Mouse (Mus musculus) heart, embryonic 13.5 days (tissue): ENCODE measurements around the gene Olfm3. TPM values are rescaled to one million over a fixed set of nuclear protein-coding genes. Genes with fewer than 3 reads are reported as not detected.

ENCODE experiments used
- ATAC-seq: fragments of 200-750 bp; cut with Nextera tagmentation; 2 replicates; pipeline ENCODE4 v1.8.0; 2017; ENCODE audit warnings: moderate TSS enrichment; ENCODE audit not compliant: insufficient number of reproducible peaks, low FRiP score, low TSS enrichment; ENCODE audit errors: extremely low read depth
- H3K27ac ChIP-seq: fragments of 300-500 bp; sonication (generic); replicated peaks from 2 replicates; pipeline ENCODE4 v1.5.1; 2015; ENCODE audit warnings: moderate library complexity, mild to moderate bottlenecking, inconsistent platforms
- H3K27me3 ChIP-seq: fragments of 300-500 bp; sonication (generic); replicated peaks from 2 replicates; pipeline ENCODE4 v1.6.1; 2015; ENCODE audit warnings: mild to moderate bottlenecking, inconsistent platforms
- H3K36me3 ChIP-seq: fragments of 300-500 bp; sonication (generic); 2 replicates; pipeline ENCODE4 v1.6.1; 2015; ENCODE audit warnings: mild to moderate bottlenecking, inconsistent platforms
- H3K4me1 ChIP-seq: fragments of 300-500 bp; sonication (generic); 2 replicates; pipeline ENCODE4 v1.6.1; 2015; ENCODE audit warnings: inconsistent platforms
- H3K4me2 ChIP-seq: fragments of 300-500 bp; sonication (generic); 2 replicates; pipeline ENCODE4 v1.6.1; 2015; ENCODE audit warnings: inconsistent platforms, mild to moderate bottlenecking, moderate library complexity
- H3K4me3 ChIP-seq: fragments of 300-500 bp; sonication (generic); 2 replicates; pipeline ENCODE4 v1.5.1; 2015; ENCODE audit warnings: moderate library complexity, mild to moderate bottlenecking, inconsistent platforms
- H3K9ac ChIP-seq: fragments of 300-500 bp; sonication (generic); 2 replicates; pipeline ENCODE4 v1.6.1; 2015; ENCODE audit warnings: inconsistent platforms, mild to moderate bottlenecking, moderate library complexity
- H3K9me3 ChIP-seq: fragments of 300-500 bp; sonication (generic); 2 replicates; pipeline ENCODE4 v1.6.1; 2016; ENCODE audit warnings: inconsistent platforms
- WGBS: fragments of 180-500 bp; shearing (Covaris S2); methylation state at CpG from one replicate; pipeline ENCODE4 v1.1.7; 2015; ENCODE audit warnings: mixed read lengths; 5-methylcytosine and 5-hydroxymethylcytosine counted together
- polyA plus RNA-seq: library from polyadenylated mRNA; unstranded; fragments of >200 nt; fragmentation: Nextera tagmentation; extraction: Ambion mirVana; gene quantifications from 2 replicates; pipeline ENCODE4 v1.2.1, GENCODE M21; 2015

Gene Olfm3
- polyA plus RNA-seq, 1 experiment from 2014 or later = not detected

GRCm38 (mm10) chr3:114959311-114959967 lies 55.6 kb downstream of the Olfm3 start:
- H3K9me3 ChIP-seq = no peaks in the 10 kb centered on the region
- no peak overlapping the region for H3K9ac ChIP-seq
- ATAC-seq = no peak
- no peak overlapping the region for H3K4me2 ChIP-seq
- 76% methylated on average over 7 of the region's 7 CpGs for WGBS
- H3K27ac ChIP-seq = no peak overlapping the region
- no peaks in the 10 kb centered on the region for H3K27me3 ChIP-seq
- H3K4me3 ChIP-seq = no peak overlapping the region
- no peaks in the 10 kb centered on the region for H3K4me1 ChIP-seq
- H3K36me3 ChIP-seq = no peaks in the 10 kb centered on the region

GRCm38 (mm10) chr3:114962316-114963083 lies 58.6 kb downstream of the Olfm3 start:
- 55% methylated on average over 4 of the region's 4 CpGs for WGBS

DNA sequence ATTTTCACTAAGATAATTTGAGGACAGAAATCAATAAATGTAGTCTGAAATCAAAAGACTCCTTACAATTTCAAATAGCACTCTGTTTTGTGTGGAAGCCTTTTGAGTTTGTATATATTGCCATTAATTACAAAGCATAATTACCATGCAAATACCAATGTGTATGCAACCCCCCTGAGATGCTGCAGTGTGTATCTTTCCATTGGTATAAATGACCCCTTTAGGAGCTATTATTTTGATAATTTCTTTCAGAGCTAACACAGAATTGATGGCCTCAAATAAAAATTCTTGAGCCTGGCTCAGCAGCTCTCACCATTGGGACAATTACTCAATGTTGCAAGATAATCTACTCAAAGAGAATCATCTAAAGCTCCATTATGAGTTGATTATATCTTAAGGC lies 67.3 kb downstream of the Olfm3 start:
- ATAC-seq = no peak
- H3K4me3 ChIP-seq = no peak overlapping the region
- H3K4me2 ChIP-seq = no peak overlapping the region
- H3K9ac ChIP-seq = no peak overlapping the region
- H3K36me3 ChIP-seq = no peaks in the 10 kb centered on the region
- H3K4me1 ChIP-seq = no peaks in the 10 kb centered on the region
- no peaks in the 10 kb centered on the region for H3K9me3 ChIP-seq
- H3K27ac ChIP-seq = no peak overlapping the region
- H3K27me3 ChIP-seq = no peaks in the 10 kb centered on the region

More at GRCm38 (mm10) chr3:114962316-114963083, 58.6 kb downstream of the Olfm3 start:
- Histone ChIP-seq H3K4me2 (no peak overlapping the region), H3K36me3 (no peaks in the 10 kb centered on the region), H3K9me3 (no peaks in the 10 kb centered on the region), H3K27me3 (no peaks in the 10 kb centered on the region), H3K9ac (no peak overlapping the region), H3K27ac (no peak overlapping the region), H3K4me1 (no peaks in the 10 kb centered on the region), H3K4me3 (no peak overlapping the region)
- no peak for ATAC-seq

GRCm38 (mm10) chr3:114972522-114972921 lies 68.6 kb downstream of the Olfm3 start:
- H3K27me3 ChIP-seq = no peaks in the 10 kb centered on the region
- H3K9me3 ChIP-seq = no peaks in the 10 kb centered on the region
- H3K36me3 ChIP-seq = no peaks in the 10 kb centered on the region
- H3K9ac ChIP-seq = no peak overlapping the region
- H3K4me1 ChIP-seq = no peaks in the 10 kb centered on the region
- no peak overlapping the region for H3K4me2 ChIP-seq
- WGBS = 61% methylated on average over 1 of the region's 1 CpGs
- no peak overlapping the region for H3K27ac ChIP-seq
- no peak for ATAC-seq
- no peak overlapping the region for H3K4me3 ChIP-seq

DNA sequence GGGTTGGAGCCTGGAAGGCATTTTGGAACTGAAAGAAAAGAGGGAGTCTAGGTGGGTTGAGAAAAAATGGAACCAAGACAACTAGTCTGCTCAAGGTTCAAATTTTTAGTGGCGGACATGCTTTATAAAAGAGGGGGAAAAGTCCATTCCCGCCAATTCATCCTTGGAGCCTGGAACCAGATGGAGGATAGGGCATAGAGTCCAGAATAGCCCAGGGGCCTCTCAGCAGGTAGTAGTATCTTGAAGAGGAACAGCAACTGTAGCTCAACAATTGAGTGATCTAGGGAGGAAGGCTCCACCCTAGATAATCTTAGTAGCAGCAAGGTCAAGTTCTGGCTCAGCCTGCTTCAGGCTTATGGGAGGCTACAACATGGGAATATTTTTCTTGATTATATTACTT lies 87.0 kb downstream of the Olfm3 start:
- Histone ChIP-seq H3K27me3 (no peaks in the 10 kb centered on the region), H3K36me3 (no peaks in the 10 kb centered on the region), H3K4me3 (no peak overlapping the region), H3K27ac (no peak overlapping the region), H3K9ac (no peak overlapping the region), H3K4me2 (no peak overlapping the region), H3K9me3 (no peaks in the 10 kb centered on the region), H3K4me1 (no peaks in the 10 kb centered on the region)
- 84% methylated on average over 2 of the region's 2 CpGs for WGBS
- no peak for ATAC-seq

GRCm38 (mm10) chr3:114995956-114996355 lies 92.1 kb downstream of the Olfm3 start:
- Histone ChIP-seq H3K27me3 (no peaks in the 10 kb centered on the region), H3K4me1 (no peaks in the 10 kb centered on the region), H3K9me3 (no peaks in the 10 kb centered on the region), H3K27ac (no peak overlapping the region), H3K9ac (no peak overlapping the region), H3K4me2 (no peak overlapping the region), H3K36me3 (no peaks in the 10 kb centered on the region), H3K4me3 (no peak overlapping the region)
- ATAC-seq = no peak
- 37% methylated on average over 1 of the region's 1 CpGs for WGBS

GRCm38 (mm10) chr3:115027560-115027959 lies 123.7 kb downstream of the Olfm3 start:
- Histone ChIP-seq H3K9me3 (no peaks in the 10 kb centered on the region), H3K4me1 (no peaks in the 10 kb centered on the region), H3K27ac (no peak overlapping the region), H3K36me3 (no peaks in the 10 kb centered on the region), H3K4me3 (no peak overlapping the region), H3K4me2 (no peak overlapping the region), H3K9ac (no peak overlapping the region), H3K27me3 (no peaks in the 10 kb centered on the region)
- ATAC-seq = no peak
- WGBS = 61% methylated on average over 3 of the region's 3 CpGs

DNA sequence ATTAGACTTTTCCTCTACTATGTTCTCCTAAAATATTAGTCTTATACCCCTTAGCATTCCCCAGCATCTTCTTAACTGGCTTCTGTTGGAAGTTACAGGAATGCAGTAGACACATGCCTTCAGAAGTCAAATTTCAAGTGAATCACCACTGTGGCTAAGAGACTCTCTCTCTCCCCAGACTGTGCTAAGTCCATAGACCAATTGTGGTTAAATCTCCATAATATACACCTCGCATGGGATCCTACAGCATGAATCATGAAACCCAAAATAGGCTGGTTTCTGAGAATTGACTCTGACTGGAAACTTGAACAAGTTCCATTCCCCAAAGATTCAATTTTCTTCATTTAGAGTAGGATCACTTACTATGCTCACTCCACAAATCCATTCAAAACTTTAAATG lies 124.2 kb downstream of the Olfm3 start:
- no peaks in the 10 kb centered on the region for H3K36me3 ChIP-seq
- no peak overlapping the region for H3K9ac ChIP-seq
- no peaks in the 10 kb centered on the region for H3K4me1 ChIP-seq
- 67% methylated on average over 1 of the region's 1 CpGs for WGBS
- no peak overlapping the region for H3K4me2 ChIP-seq
- H3K9me3 ChIP-seq = no peaks in the 10 kb centered on the region
- H3K4me3 ChIP-seq = no peak overlapping the region
- H3K27me3 ChIP-seq = no peaks in the 10 kb centered on the region
- H3K27ac ChIP-seq = no peak overlapping the region
- ATAC-seq = no peak

GRCm38 (mm10) chr3:115028611-115029010 lies 124.7 kb downstream of the Olfm3 start:
- no peak overlapping the region for H3K4me2 ChIP-seq
- H3K27ac ChIP-seq = no peak overlapping the region
- no peak for ATAC-seq
- 84% methylated on average over 1 of the region's 1 CpGs for WGBS
- H3K27me3 ChIP-seq = no peaks in the 10 kb centered on the region
- H3K4me3 ChIP-seq = no peak overlapping the region
- H3K36me3 ChIP-seq = no peaks in the 10 kb centered on the region
- no peaks in the 10 kb centered on the region for H3K4me1 ChIP-seq
- no peaks in the 10 kb centered on the region for H3K9me3 ChIP-seq
- H3K9ac ChIP-seq = no peak overlapping the region

DNA sequence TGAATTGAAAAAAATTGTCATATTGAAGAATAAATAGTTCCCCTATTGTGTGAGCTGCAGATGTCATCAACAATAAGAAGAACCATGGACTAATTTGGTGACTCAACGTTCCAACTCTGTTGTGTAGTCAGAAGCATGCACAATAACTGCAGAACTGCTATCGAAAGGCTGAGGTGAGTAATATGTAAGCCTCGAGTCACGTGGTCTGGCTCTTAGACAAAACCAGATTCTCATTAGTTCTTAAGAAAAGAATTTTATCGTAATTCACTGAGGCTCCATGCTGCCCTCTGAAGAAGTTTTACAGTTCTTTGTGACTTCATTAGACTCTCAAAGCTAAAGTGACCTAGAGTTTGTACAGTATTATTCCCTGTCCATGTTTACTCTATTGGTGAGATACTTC lies 145.2 kb downstream of the Olfm3 start:
- H3K27me3 ChIP-seq = no peaks in the 10 kb centered on the region
- H3K4me3 ChIP-seq = no peak overlapping the region
- no peak overlapping the region for H3K9ac ChIP-seq
- no peaks in the 10 kb centered on the region for H3K4me1 ChIP-seq
- no peak for ATAC-seq
- no peaks in the 10 kb centered on the region for H3K36me3 ChIP-seq
- no peaks in the 10 kb centered on the region for H3K9me3 ChIP-seq
- no peak overlapping the region for H3K4me2 ChIP-seq
- 79% methylated on average over 5 of the region's 5 CpGs for WGBS
- H3K27ac ChIP-seq = no peak overlapping the region

GRCm38 (mm10) chr3:115064901-115065300 lies 161.0 kb downstream of the Olfm3 start:
- Histone ChIP-seq H3K4me1 (no peaks in the 10 kb centered on the region), H3K4me3 (no peak overlapping the region), H3K36me3 (no peaks in the 10 kb centered on the region), H3K9me3 (no peaks in the 10 kb centered on the region), H3K27me3 (no peaks in the 10 kb centered on the region), H3K9ac (no peak overlapping the region), H3K4me2 (no peak overlapping the region), H3K27ac (no peak overlapping the region)
- WGBS = 76% methylated on average over 1 of the region's 1 CpGs
- ATAC-seq = no peak
